Mouse (Mus musculus): Measurements from ENCODE around the gene Eif2ak1. TPM values are rescaled to one million over a fixed set of nuclear protein-coding genes. Genes with fewer than 3 reads are reported as not detected.

The Eif2ak1 gene
- total and polyA plus RNA-seq, 3 experiments, result 11.9 to 26.7 (median 13.4) TPM

DNA sequence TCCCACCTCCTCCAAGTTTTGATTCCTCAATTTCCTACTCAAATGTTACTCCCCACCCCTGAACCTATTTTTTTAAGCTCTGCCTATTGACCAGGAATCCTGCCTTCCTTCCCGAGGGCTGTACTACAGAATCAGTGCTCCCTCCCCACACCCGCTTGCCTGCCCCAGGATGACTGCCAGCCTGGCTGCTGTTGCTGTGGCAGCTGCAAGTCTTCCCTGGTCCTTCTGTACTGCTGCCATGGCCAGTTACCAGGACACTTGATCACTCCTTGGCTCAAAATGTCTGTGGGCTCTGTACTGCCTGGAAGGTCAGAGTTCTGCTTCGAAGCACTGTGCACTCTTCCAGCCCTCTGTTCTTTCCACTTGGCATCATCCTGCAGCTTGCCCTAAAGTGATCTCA, 84.5 kb downstream of the Eif2ak1 start:
- no peak overlapping the region for H3K4me2 ChIP-seq (ENCODE audit: insufficient read depth, low read depth, poor library complexity, severe bottlenecking)
- in situ Hi-C loops (cut with MboI; ENCODE audit: low pct_ligation_motif_present, low pct_unique_long_range_greater_than_20kb, low sequenced_read_pairs) (no loop called here), dilution Hi-C loops (cut with MboI; ENCODE audit: extremely low pct_ligation_motif_present, extremely low pct_unique_long_range_greater_than_20kb, low sequenced_read_pairs) (no loop called here)
- no peak overlapping the region for H3K4me3 ChIP-seq (replicated peaks in 1 of 3; ENCODE audit: low read depth in 2 of 3, low read length in 2 of 3, poor library complexity in 1 of 3)
- H3K27me3 ChIP-seq (replicated peaks), result no peaks in the 10 kb centered on the region
- H3K79me2 ChIP-seq (replicated peaks; ENCODE audit: control insufficient read depth, extremely low read depth, insufficient read depth, poor library complexity, severe bottlenecking), result 0 out of 2 replicates have a peak, but pooled peaks cover 3% of the 10 kb centered on the region
- no peaks in the 10 kb centered on the region for H3K4me1 ChIP-seq (ENCODE audit: control insufficient read depth in 1 of 2, insufficient read depth in 2 of 2)
- no peak overlapping the region for H3K9ac ChIP-seq (ENCODE audit: insufficient read depth, low read depth)
- H3K27ac ChIP-seq (ENCODE audit: insufficient read depth, low read depth), result no peak overlapping the region
- H3K36me3 ChIP-seq (replicated peaks in 1 of 2; ENCODE audit: control insufficient read depth in 1 of 2, insufficient read depth in 1 of 2, low read length in 1 of 2), result peaks cover 70 to 99% of the 10 kb centered on the region in 2 experiments
- H3K9me3 ChIP-seq (replicated peaks; ENCODE audit: low read length), result no peaks in the 10 kb centered on the region
- TF ChIP-seq NRF1 (IDR thresholded peaks at IDR 0.05; ENCODE audit: low read depth, low read length) (no peak), CHD1 (IDR thresholded peaks at IDR 0.05; ENCODE audit: low read depth, low read length) (no peak), CHD2 (IDR thresholded peaks at IDR 0.05; ENCODE audit: low read length) (no peak), KAT2A (IDR thresholded peaks at IDR 0.05; ENCODE audit: insufficient replicate concordance, low read length) (no peak), SMC3 (IDR thresholded peaks at IDR 0.05; ENCODE audit: low read depth, low read length) (no peak), ELF1 (IDR thresholded peaks at IDR 0.05; ENCODE audit: low read depth, low read length) (no peak), CTCF (conservative IDR thresholded peaks at IDR 0.05 in 1 of 2, IDR thresholded peaks at IDR 0.05 in 1 of 2; ENCODE audit: low read depth in 2 of 2, low read length in 2 of 2) (no peak), MAFK (IDR thresholded peaks at IDR 0.05; ENCODE audit: insufficient replicate concordance, low read length) (no peak), MXI1 (IDR thresholded peaks at IDR 0.05; ENCODE audit: low read depth, low read length) (no peak), POLR2A (IDR thresholded peaks at IDR 0.05; ENCODE audit: low read depth, low read length) (no peak), GABPA (IDR thresholded peaks at IDR 0.05; ENCODE audit: insufficient replicate concordance, low read depth, low read length) (no peak), UBTF (IDR thresholded peaks at IDR 0.05; ENCODE audit: low read depth, low read length) (no peak), SIN3A (IDR thresholded peaks at IDR 0.05; ENCODE audit: low read length) (no peak), JUN (IDR thresholded peaks at IDR 0.05; ENCODE audit: insufficient read depth, low read depth, low read length) (no peak), ZKSCAN1 (IDR thresholded peaks at IDR 0.05; ENCODE audit: borderline replicate concordance, low read depth, low read length) (no peak), PAX5 (IDR thresholded peaks at IDR 0.05; ENCODE audit: low read length) (no peak), TCF12 (IDR thresholded peaks at IDR 0.05; ENCODE audit: low read depth, low read length) (no peak), ZMIZ1 (IDR thresholded peaks at IDR 0.05; ENCODE audit: low read depth, low read length) (no peak), MAZ (IDR thresholded peaks at IDR 0.05; ENCODE audit: low read depth, low read length) (no peak)
- no peak for DNase-seq (ENCODE audit: extremely low read depth)

DNA sequence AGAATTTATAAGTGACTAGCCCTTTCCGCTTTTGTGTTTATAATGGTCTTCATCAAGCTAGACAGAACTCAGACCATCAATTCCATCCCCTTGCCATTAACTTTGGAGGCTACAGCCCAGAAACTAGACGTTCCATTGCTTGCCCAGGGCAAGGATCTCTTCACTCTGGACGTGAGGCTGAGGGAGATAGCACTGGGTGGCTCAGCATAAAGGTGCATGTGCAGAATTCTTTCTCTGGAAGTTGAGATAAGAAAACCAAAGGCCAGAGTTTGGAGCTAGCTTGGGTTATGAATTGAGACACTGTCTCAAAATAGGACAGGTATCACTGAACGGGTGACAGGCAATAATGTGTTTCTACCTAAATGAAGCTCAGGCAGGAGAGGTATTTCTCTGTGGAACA, 86.2 kb downstream of the Eif2ak1 start:
- TF ChIP-seq TCF12 (IDR thresholded peaks at IDR 0.05; ENCODE audit: low read depth, low read length), result no peak
- TF ChIP-seq CHD2 (IDR thresholded peaks at IDR 0.05; ENCODE audit: low read length), result no peak
- no peak for TF ChIP-seq IRF4 (IDR thresholded peaks at IDR 0.05; ENCODE audit: low read depth, low read length)
- no peak for TF ChIP-seq ETS1 (conservative IDR thresholded peaks at IDR 0.05; ENCODE audit: low read depth, low read length)
- no peak for TF ChIP-seq ZKSCAN1 (IDR thresholded peaks at IDR 0.05; ENCODE audit: borderline replicate concordance, low read depth, low read length)
- 0 out of 2 replicates have a peak, but pooled peaks have one; percentile 16 for TF ChIP-seq POLR2A (IDR thresholded peaks at IDR 0.05; ENCODE audit: low read depth, low read length)
- no peak for TF ChIP-seq RCOR1 (conservative IDR thresholded peaks at IDR 0.05; ENCODE audit: low read depth, low read length)
- no peak for TF ChIP-seq POLR2AphosphoS2 (IDR thresholded peaks at IDR 0.05; ENCODE audit: low read depth, low read length)
- TF ChIP-seq CHD1 (IDR thresholded peaks at IDR 0.05; ENCODE audit: low read depth, low read length), result no peak
- in situ Hi-C loops (cut with MboI; ENCODE audit: low pct_ligation_motif_present, low pct_unique_long_range_greater_than_20kb, low sequenced_read_pairs), result no loop called here
- no peak overlapping the region for H3K27ac ChIP-seq (ENCODE audit: insufficient read depth, low read depth)
- no peak for DNase-seq (ENCODE audit: extremely low read depth)
- peaks cover 19% of the 10 kb centered on the region for H3K79me2 ChIP-seq (replicated peaks; ENCODE audit: control insufficient read depth, extremely low read depth, insufficient read depth, poor library complexity, severe bottlenecking)
- no peak overlapping the region for H3K4me2 ChIP-seq (ENCODE audit: insufficient read depth, low read depth, poor library complexity, severe bottlenecking)
- no peaks in the 10 kb centered on the region for H3K27me3 ChIP-seq (replicated peaks)
- H3K36me3 ChIP-seq (replicated peaks in 1 of 2; ENCODE audit: control insufficient read depth in 1 of 2, insufficient read depth in 1 of 2, low read length in 1 of 2), result peaks cover 61 to 92% of the 10 kb centered on the region in 2 experiments
- no peak overlapping the region for H3K9ac ChIP-seq (ENCODE audit: insufficient read depth, low read depth)
- H3K4me3 ChIP-seq (replicated peaks in 1 of 3; ENCODE audit: low read depth in 2 of 3, low read length in 2 of 3, poor library complexity in 1 of 3), result no peak overlapping the region
- H3K9me3 ChIP-seq (replicated peaks; ENCODE audit: low read length), result no peaks in the 10 kb centered on the region
- dilution Hi-C loops (cut with MboI; ENCODE audit: extremely low pct_ligation_motif_present, extremely low pct_unique_long_range_greater_than_20kb, low sequenced_read_pairs), result no loop called here
- H3K4me1 ChIP-seq (ENCODE audit: control insufficient read depth in 1 of 2, insufficient read depth in 2 of 2), result peaks cover 4 to 13% of the 10 kb centered on the region in 2 experiments; a peak in 3 of 4 replicates
